Mouse (Mus musculus) T-cell, adult 2 months (primary cell): ENCODE data around the gene Acp7.

Experiments used
- DNase-seq: peaks from one replicate; pipeline ENCODE4 v3.0.0; 2022; ENCODE audit warnings: low spot score

Gene Acp7

GRCm38 (mm10) chr7:28601029-28601428 is 30.1 kb downstream of the Acp7 start:
- DNase-seq = peak; percentile 67

- DNase-seq = no peak
Observed at GRCm38 (mm10) chr7:28598951-28599350, 32.2 kb downstream of the Acp7 start.

GRCm38 (mm10) chr7:28597642-28598446 is 33.3 kb downstream of the Acp7 start, which contains the start of the genes Samd4b and Pak4:
Gene Samd4b, minus strand, starts transcription at chr7:28598144.
Gene Pak4, minus strand, starts transcription at chr7:28598185.
- DNase-seq = peak; percentile 99

- no peak for DNase-seq
Observed at GRCm38 (mm10) chr7:28597277-28597570, 33.9 kb downstream of the Acp7 start.

GRCm38 (mm10) chr7:28596436-28597276 is 34.5 kb downstream of the Acp7 start:
- no peak for DNase-seq

GRCm38 (mm10) chr7:28595751-28596435 is 35.2 kb downstream of the Acp7 start:
- no peak for DNase-seq

GRCm38 (mm10) chr7:28593206-28594111 is 37.7 kb downstream of the Acp7 start:
- no peak for DNase-seq

GRCm38 (mm10) chr7:28591862-28592261 is 39.3 kb downstream of the Acp7 start:
- DNase-seq = no peak

- DNase-seq = no peak
Observed at GRCm38 (mm10) chr7:28587644-28588043, 43.5 kb downstream of the Acp7 start.

GRCm38 (mm10) chr7:28586663-28587411 is 44.3 kb downstream of the Acp7 start:
- DNase-seq = no peak

- no peak for DNase-seq
Observed at GRCm38 (mm10) chr7:28585001-28585400, 46.1 kb downstream of the Acp7 start.

- DNase-seq = no peak
Observed at GRCm38 (mm10) chr7:28584468-28584867, 46.7 kb downstream of the Acp7 start.

- no peak for DNase-seq
Observed at GRCm38 (mm10) chr7:28583570-28584344, 47.4 kb downstream of the Acp7 start.

GRCm38 (mm10) chr7:28582841-28583240 is 48.3 kb downstream of the Acp7 start:
- no peak for DNase-seq

- no peak for DNase-seq
Observed at GRCm38 (mm10) chr7:28581721-28582120, 49.4 kb downstream of the Acp7 start.

GRCm38 (mm10) chr7:28579826-28580225 is 51.3 kb downstream of the Acp7 start:
- no peak for DNase-seq

- no peak for DNase-seq
Observed at GRCm38 (mm10) chr7:28578543-28579053, 52.5 kb downstream of the Acp7 start.

- no peak for DNase-seq
Observed at GRCm38 (mm10) chr7:28577826-28578542, 53.1 kb downstream of the Acp7 start.

GRCm38 (mm10) chr7:28576271-28576914 is 54.7 kb downstream of the Acp7 start:
- DNase-seq = no peak
